Mouse (Mus musculus) kidney, adult 2 months (tissue): Measurements from ENCODE around the gene Dnm1.

Experiments used
- CTCF ChIP-seq: fragments of 200-500 bp; conservative IDR thresholded peaks from 2 replicates; pipeline ENCODE4 v1.5.1; 2011; ENCODE audit warnings: low read depth, mild to moderate bottlenecking, control low read depth, low read length, moderate library complexity, mixed read lengths; ENCODE audit not compliant: insufficient read depth, insufficient read length
- POLR2A ChIP-seq: fragments of 200-500 bp; IDR thresholded peaks from one replicate; pipeline ENCODE4 v1.6.1; 2011; ENCODE audit warnings: low read depth, low read length, control low read depth

- TF ChIP-seq CTCF (no peak), POLR2A (no peak)
Measured at GRCm38 (mm10) chr2:32395946-32396621, 42.9 kb upstream of the Dnm1 start.
